Mouse (Mus musculus) spleen, postnatal 10 days (tissue): ENCODE data around the gene Ints11.

Experiments used
- DNase-seq, 2 experiments: peaks; one replicate each; pipeline ENCODE4 v3.0.0; 2021 to 2022; ENCODE audit warnings: low spot score in 2 of 2

Ints11 gene

GRCm38 (mm10) chr4:155869317-155870033 lies at the start of gene Ints11, which contains the start of gene Cptp:
Gene Ints11, plus strand, starts transcription at chr4:155869546.
Gene Cptp, minus strand, starts transcription at chr4:155869440.
- peak; percentile 92 to 97 for DNase-seq

- DNase-seq: peak in 1 of 2 experiments; percentile 62
These were observed 48.3 kb upstream of the Ints11 start for GRCm38 (mm10) chr4:155821025-155821424.

GRCm38 (mm10) chr4:155823443-155823842 lies 45.9 kb upstream of the Ints11 start:
- DNase-seq: no peak

GRCm38 (mm10) chr4:155829866-155830265 lies 39.5 kb upstream of the Ints11 start:
- no peak for DNase-seq

GRCm38 (mm10) chr4:155830596-155830995 lies 38.8 kb upstream of the Ints11 start:
- DNase-seq: no peak

- peak; percentile 94 to 97 for DNase-seq
These were observed 38.1 kb upstream of the Ints11 start, which contains the start of gene Aurkaip1 for GRCm38 (mm10) chr4:155831205-155831766. Gene Aurkaip1, plus strand, starts transcription at chr4:155831272.

GRCm38 (mm10) chr4:155831831-155832230 lies 37.5 kb upstream of the Ints11 start:
- DNase-seq: peak in 1 of 2 experiments; percentile 63

GRCm38 (mm10) chr4:155832321-155832720 lies 37.0 kb upstream of the Ints11 start:
- peak in 1 of 2 experiments; percentile 25 for DNase-seq

- DNase-seq: no peak
These were observed 36.1 kb upstream of the Ints11 start for GRCm38 (mm10) chr4:155833234-155833633.

GRCm38 (mm10) chr4:155833836-155834235 lies 35.5 kb upstream of the Ints11 start:
- peak; percentile 44 to 77 for DNase-seq

- DNase-seq: no peak
These were observed 31.8 kb upstream of the Ints11 start for GRCm38 (mm10) chr4:155837404-155838010.

- DNase-seq: no peak
These were observed 30.9 kb upstream of the Ints11 start for GRCm38 (mm10) chr4:155838187-155839153.

GRCm38 (mm10) chr4:155839483-155839910 lies 29.8 kb upstream of the Ints11 start, which contains the start of gene Mxra8:
Gene Mxra8, plus strand, starts transcription at chr4:155839680.
- peak in 1 of 2 experiments; percentile 43 for DNase-seq

- peak; percentile 13 to 38 for DNase-seq
These were observed 29.0 kb upstream of the Ints11 start for GRCm38 (mm10) chr4:155840076-155841002.

GRCm38 (mm10) chr4:155841003-155841454 lies 28.3 kb upstream of the Ints11 start:
- peak in 1 of 2 experiments; percentile 69 for DNase-seq

- DNase-seq: no peak
These were observed 27.6 kb upstream of the Ints11 start for GRCm38 (mm10) chr4:155841651-155842270.

- DNase-seq: no peak
These were observed 26.1 kb upstream of the Ints11 start for GRCm38 (mm10) chr4:155843231-155843630.

GRCm38 (mm10) chr4:155846871-155847578 lies 22.3 kb upstream of the Ints11 start, which contains the start of gene Dvl1:
Gene Dvl1, plus strand, starts transcription at chr4:155847402.
- DNase-seq: peak; percentile 97 to 99
